Mouse (Mus musculus): ENCODE data around the gene Chn2. TPM values are rescaled to one million over a fixed set of nuclear protein-coding genes. Genes with fewer than 3 reads are reported as not detected.

Gene Chn2
- total RNA-seq, 2 experiments from 2014 or later, result 45.0 to 51.2 TPM

- DNase-seq (ENCODE audit: low spot score in 2 of 2), result no peak
- intact Hi-C loops (cut with DNase I), result no loop called here
Observed at GRCm38 (mm10) chr6:54208786-54209185, 169.4 kb downstream of the Chn2 start.

GRCm38 (mm10) chr6:54210971-54211370 lies 171.6 kb downstream of the Chn2 start:
- intact Hi-C loops (cut with DNase I), result no loop called here
- no peak for DNase-seq (ENCODE audit: low spot score in 2 of 2)

GRCm38 (mm10) chr6:54211939-54212338 lies 172.6 kb downstream of the Chn2 start:
- DNase-seq (ENCODE audit: low spot score in 2 of 2), result no peak
- intact Hi-C loops (cut with DNase I), result no loop called here

- intact Hi-C loops (cut with DNase I), result no loop called here
- no peak for DNase-seq (ENCODE audit: low spot score in 2 of 2)
Observed at GRCm38 (mm10) chr6:54213743-54214142, 174.4 kb downstream of the Chn2 start.

- DNase-seq (ENCODE audit: low spot score in 2 of 2), result no peak
- intact Hi-C loops (cut with DNase I), result no loop called here
Observed at GRCm38 (mm10) chr6:54215636-54216035, 176.3 kb downstream of the Chn2 start.

- no peak for DNase-seq (ENCODE audit: low spot score in 2 of 2)
- intact Hi-C loops (cut with DNase I), result no loop called here
Observed at GRCm38 (mm10) chr6:54216512-54216911, 177.2 kb downstream of the Chn2 start.

- DNase-seq (ENCODE audit: low spot score in 2 of 2), result peak in 1 of 2 experiments; percentile 47
- intact Hi-C loops (cut with DNase I), result no loop called here
Observed at GRCm38 (mm10) chr6:54220124-54220523, 180.8 kb downstream of the Chn2 start.

GRCm38 (mm10) chr6:54223529-54223928 lies 184.2 kb downstream of the Chn2 start:
- intact Hi-C loops (cut with DNase I), result no loop called here
- DNase-seq (ENCODE audit: low spot score in 2 of 2), result no peak

- DNase-seq (ENCODE audit: low spot score in 2 of 2), result no peak
- intact Hi-C loops (cut with DNase I), result no loop called here
Observed at GRCm38 (mm10) chr6:54224325-54224724, 185.0 kb downstream of the Chn2 start.

- intact Hi-C loops (cut with DNase I), result loop anchor here (5.0 kb wide), 4 partner anchors 188 to 443 kb away; partner anchors contain the start of gene Chn2
Observed at GRCm38 (mm10) chr6:54225327-54225726, 186.0 kb downstream of the Chn2 start.

GRCm38 (mm10) chr6:54227061-54227460 lies 187.7 kb downstream of the Chn2 start:
- intact Hi-C loops (cut with DNase I), result loop anchor here (5.0 kb wide), 4 partner anchors 190 to 445 kb away; partner anchors contain the start of gene Chn2
- DNase-seq (ENCODE audit: low spot score in 2 of 2), result no peak

More at GRCm38 (mm10) chr6:54225327-54225726, 186.0 kb downstream of the Chn2 start:
- no peak for DNase-seq (ENCODE audit: low spot score in 2 of 2)

- intact Hi-C loops (cut with DNase I), result loop anchor here (5.0 kb wide), 4 partner anchors 191 to 446 kb away; partner anchors contain the start of gene Chn2
- DNase-seq (ENCODE audit: low spot score in 2 of 2), result no peak
Observed at GRCm38 (mm10) chr6:54228421-54228820, 189.1 kb downstream of the Chn2 start.

GRCm38 (mm10) chr6:54228874-54229273 lies 189.5 kb downstream of the Chn2 start:
- intact Hi-C loops (cut with DNase I), result loop anchor here (5.0 kb wide), 4 partner anchors 192 to 447 kb away; partner anchors contain the start of gene Chn2
- peak; percentile 60 to 62 for DNase-seq (ENCODE audit: low spot score in 2 of 2)

GRCm38 (mm10) chr6:54231769-54232558 lies 192.6 kb downstream of the Chn2 start:
- intact Hi-C loops (cut with DNase I), result no loop called here
- DNase-seq (ENCODE audit: low spot score in 2 of 2), result no peak

- intact Hi-C loops (cut with DNase I), result no loop called here
- DNase-seq (ENCODE audit: low spot score in 2 of 2), result no peak
Observed at GRCm38 (mm10) chr6:54236441-54236840, 197.1 kb downstream of the Chn2 start.

- intact Hi-C loops (cut with DNase I), result no loop called here
- DNase-seq (ENCODE audit: low spot score in 2 of 2), result no peak
Observed at GRCm38 (mm10) chr6:54241761-54242160, 202.4 kb downstream of the Chn2 start.

- DNase-seq (ENCODE audit: low spot score in 2 of 2), result peak; percentile 67 to 71
- intact Hi-C loops (cut with DNase I), result no loop called here
Observed at GRCm38 (mm10) chr6:54242286-54242685, 202.9 kb downstream of the Chn2 start.

GRCm38 (mm10) chr6:54248354-54249252 lies 209.2 kb downstream of the Chn2 start:
- DNase-seq (ENCODE audit: low spot score in 2 of 2), result no peak
- intact Hi-C loops (cut with DNase I), result no loop called here

- intact Hi-C loops (cut with DNase I), result no loop called here
- DNase-seq (ENCODE audit: low spot score in 2 of 2), result no peak
Observed at GRCm38 (mm10) chr6:54251401-54252191, 212.2 kb downstream of the Chn2 start.

Data from left cerebral cortex, postnatal 14 days (tissue).